Mouse (Mus musculus): ENCODE measurements around the gene Ap5z1. TPM values are rescaled to one million over a fixed set of nuclear protein-coding genes. Genes with fewer than 3 reads are reported as not detected.

Gene Ap5z1
- total and polyA plus RNA-seq, 3 experiments: 11.5 to 37.7 (median 14.1) TPM

GRCm38 (mm10) chr5:142468375-142468774, 4.6 kb downstream of the Ap5z1 start:
- Histone ChIP-seq H3K4me3 (ENCODE audit: low read depth, low read length) (no peak overlapping the region), H3K36me3 (replicated peaks) (peaks cover 79% of the 10 kb centered on the region), H3K4me1 (ENCODE audit: insufficient read depth, low read depth, low read length) (peaks cover 21% of the 10 kb centered on the region), H3K9me3 (replicated peaks) (no peaks in the 10 kb centered on the region), H3K27me3 (ENCODE audit: insufficient read depth, low read length) (no peaks in the 10 kb centered on the region)
- no peak for TF ChIP-seq CTCF (IDR thresholded peaks at IDR 0.05; ENCODE audit: low read depth, low read length)
- DNase-seq (ENCODE audit: low spot score) (no peak), ATAC-seq (ENCODE audit: extremely low read depth, insufficient number of reproducible peaks, low FRiP score, poor library complexity, severe bottlenecking) (no peak)

DNA sequence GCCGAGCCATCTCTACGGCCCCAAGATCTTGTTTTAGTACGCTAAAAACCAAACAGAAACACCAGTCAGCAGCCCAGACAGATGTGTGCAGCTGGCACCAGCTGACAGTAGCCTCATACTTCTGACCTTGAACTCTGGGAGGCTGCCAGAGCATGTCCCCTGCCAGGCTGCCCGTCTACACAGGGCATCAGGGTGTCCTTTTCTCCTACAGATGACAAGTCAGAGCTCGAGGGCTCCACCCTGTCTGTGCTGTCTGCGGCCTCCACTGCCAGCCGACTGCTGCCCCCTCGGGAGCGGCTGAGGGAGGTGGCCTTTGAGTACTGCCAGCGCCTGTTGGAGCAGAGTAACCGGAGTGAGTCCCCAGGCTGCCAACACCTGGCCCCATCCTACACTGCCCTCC, 6.1 kb downstream of the Ap5z1 start:
- no peaks in the 10 kb centered on the region for H3K27me3 ChIP-seq (ENCODE audit: insufficient read depth, low read length)
- peaks cover 92% of the 10 kb centered on the region for H3K36me3 ChIP-seq (replicated peaks)
- H3K4me1 ChIP-seq (ENCODE audit: insufficient read depth, low read depth, low read length): peaks cover 18% of the 10 kb centered on the region
- ATAC-seq (ENCODE audit: extremely low read depth, insufficient number of reproducible peaks, low FRiP score, poor library complexity, severe bottlenecking) (no peak), DNase-seq (ENCODE audit: low spot score) (no peak)
- H3K9me3 ChIP-seq (replicated peaks): no peaks in the 10 kb centered on the region
- no peak overlapping the region for H3K4me3 ChIP-seq (ENCODE audit: low read depth, low read length)
- TF ChIP-seq CTCF (IDR thresholded peaks at IDR 0.05; ENCODE audit: low read depth, low read length) (no peak), POLR2AphosphoS5 (IDR thresholded peaks at IDR 0.05; ENCODE audit: insufficient replicate concordance, low read depth, low read length) (no peak), TAL1 (conservative IDR thresholded peaks at IDR 0.05; ENCODE audit: low read depth, low read length) (no peak), GATA1 (IDR thresholded peaks at IDR 0.05; ENCODE audit: borderline replicate concordance, low read length) (no peak), GATA2 (IDR thresholded peaks at IDR 0.05; ENCODE audit: borderline replicate concordance, low read depth, low read length) (no peak)

DNA sequence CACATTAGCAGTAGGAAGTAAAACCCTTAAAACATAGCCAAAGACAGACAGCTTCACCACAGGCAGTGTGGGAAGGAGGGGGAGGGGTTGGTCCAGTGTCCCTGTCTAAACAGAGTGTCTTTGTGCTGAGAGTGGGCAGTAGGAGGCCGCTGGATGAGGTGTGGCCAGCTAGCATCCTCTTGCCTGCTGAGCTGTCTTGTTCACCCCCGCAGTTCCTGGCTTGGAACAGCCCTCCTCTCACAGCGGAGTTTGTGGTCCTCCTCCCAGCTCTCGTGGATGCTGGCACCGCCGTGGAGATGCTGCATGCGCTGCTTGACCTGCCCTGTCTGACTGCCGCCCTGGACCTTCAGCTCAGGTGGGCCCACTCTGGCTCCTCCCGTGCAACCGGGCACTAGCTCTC, 10.0 kb downstream of the Ap5z1 start:
- TF ChIP-seq GATA2 (IDR thresholded peaks at IDR 0.05; ENCODE audit: borderline replicate concordance, low read depth, low read length) (no peak), GATA1 (IDR thresholded peaks at IDR 0.05; ENCODE audit: borderline replicate concordance, low read length) (no peak), TAL1 (conservative IDR thresholded peaks at IDR 0.05; ENCODE audit: low read depth, low read length) (no peak), CTCF (IDR thresholded peaks at IDR 0.05; ENCODE audit: low read depth, low read length) (no peak), POLR2AphosphoS5 (IDR thresholded peaks at IDR 0.05; ENCODE audit: insufficient replicate concordance, low read depth, low read length) (no peak)
- ATAC-seq (ENCODE audit: extremely low read depth, insufficient number of reproducible peaks, low FRiP score, poor library complexity, severe bottlenecking): no peak

GRCm38 (mm10) chr5:142475669-142476068, 11.9 kb downstream of the Ap5z1 start:
- ATAC-seq (ENCODE audit: extremely low read depth, insufficient number of reproducible peaks, low FRiP score, poor library complexity, severe bottlenecking) (no peak), DNase-seq (ENCODE audit: low spot score) (no peak)
- TF ChIP-seq GATA2 (IDR thresholded peaks at IDR 0.05; ENCODE audit: borderline replicate concordance, low read depth, low read length) (no peak), CTCF (IDR thresholded peaks at IDR 0.05; ENCODE audit: low read depth, low read length) (no peak), TAL1 (conservative IDR thresholded peaks at IDR 0.05; ENCODE audit: low read depth, low read length) (no peak), POLR2AphosphoS5 (IDR thresholded peaks at IDR 0.05; ENCODE audit: insufficient replicate concordance, low read depth, low read length) (no peak), GATA1 (IDR thresholded peaks at IDR 0.05; ENCODE audit: borderline replicate concordance, low read length) (no peak)
- peaks cover 11% of the 10 kb centered on the region for H3K4me1 ChIP-seq (ENCODE audit: insufficient read depth, low read depth, low read length)
- no peaks in the 10 kb centered on the region for H3K9me3 ChIP-seq (replicated peaks)
- H3K36me3 ChIP-seq (replicated peaks): peaks cover 77% of the 10 kb centered on the region
- no peak overlapping the region for H3K4me3 ChIP-seq (ENCODE audit: low read depth, low read length)
- H3K27me3 ChIP-seq (ENCODE audit: insufficient read depth, low read length): no peaks in the 10 kb centered on the region

More for the DNA sequence above, 10.0 kb downstream of the Ap5z1 start:
- Histone ChIP-seq H3K4me1 (ENCODE audit: insufficient read depth, low read depth, low read length) (peaks cover 11% of the 10 kb centered on the region), H3K36me3 (replicated peaks) (peaks cover 95% of the 10 kb centered on the region), H3K4me3 (ENCODE audit: low read depth, low read length) (no peak overlapping the region), H3K9me3 (replicated peaks) (no peaks in the 10 kb centered on the region), H3K27me3 (ENCODE audit: insufficient read depth, low read length) (no peaks in the 10 kb centered on the region)
- no peak for DNase-seq (ENCODE audit: low spot score)

DNA sequence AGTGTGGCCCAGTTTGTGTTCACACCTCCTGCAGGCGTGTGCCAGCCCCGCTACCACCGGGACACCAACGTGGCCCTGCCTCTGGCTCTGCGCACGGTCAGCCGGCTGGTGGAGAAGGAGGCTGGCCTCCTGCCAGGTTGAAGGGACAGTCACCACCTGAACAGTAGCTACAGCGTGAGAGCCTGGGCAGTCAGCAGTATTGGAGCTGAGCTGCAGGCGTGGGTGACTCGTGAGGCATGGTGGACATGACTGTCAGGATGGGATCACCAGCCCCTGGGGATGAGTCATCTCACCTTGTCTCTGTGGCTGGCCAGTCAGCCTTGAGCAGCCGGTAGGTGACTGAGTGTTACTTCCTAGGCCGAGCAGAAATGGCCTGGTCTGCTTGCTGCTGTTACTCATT, 13.6 kb downstream of the Ap5z1 start:
- DNase-seq (ENCODE audit: low spot score) (no peak), ATAC-seq (ENCODE audit: extremely low read depth, insufficient number of reproducible peaks, low FRiP score, poor library complexity, severe bottlenecking) (no peak)
- no peak for TF ChIP-seq GATA1 (IDR thresholded peaks at IDR 0.05; ENCODE audit: borderline replicate concordance, low read length)
- TF ChIP-seq GATA2 (IDR thresholded peaks at IDR 0.05; ENCODE audit: borderline replicate concordance, low read depth, low read length): no peak
- no peak for TF ChIP-seq CTCF (IDR thresholded peaks at IDR 0.05; ENCODE audit: low read depth, low read length)
- no peak for TF ChIP-seq POLR2AphosphoS5 (IDR thresholded peaks at IDR 0.05; ENCODE audit: insufficient replicate concordance, low read depth, low read length)
- TF ChIP-seq TAL1 (conservative IDR thresholded peaks at IDR 0.05; ENCODE audit: low read depth, low read length): no peak
- H3K9me3 ChIP-seq (replicated peaks): no peaks in the 10 kb centered on the region
- peaks cover 11% of the 10 kb centered on the region for H3K4me1 ChIP-seq (ENCODE audit: insufficient read depth, low read depth, low read length)
- no peaks in the 10 kb centered on the region; the same call in 1 of the 2 replicates for H3K27me3 ChIP-seq (ENCODE audit: insufficient read depth, low read length)
- H3K4me3 ChIP-seq (ENCODE audit: low read depth, low read length): no peak overlapping the region
- peaks cover 64% of the 10 kb centered on the region for H3K36me3 ChIP-seq (replicated peaks)

DNA sequence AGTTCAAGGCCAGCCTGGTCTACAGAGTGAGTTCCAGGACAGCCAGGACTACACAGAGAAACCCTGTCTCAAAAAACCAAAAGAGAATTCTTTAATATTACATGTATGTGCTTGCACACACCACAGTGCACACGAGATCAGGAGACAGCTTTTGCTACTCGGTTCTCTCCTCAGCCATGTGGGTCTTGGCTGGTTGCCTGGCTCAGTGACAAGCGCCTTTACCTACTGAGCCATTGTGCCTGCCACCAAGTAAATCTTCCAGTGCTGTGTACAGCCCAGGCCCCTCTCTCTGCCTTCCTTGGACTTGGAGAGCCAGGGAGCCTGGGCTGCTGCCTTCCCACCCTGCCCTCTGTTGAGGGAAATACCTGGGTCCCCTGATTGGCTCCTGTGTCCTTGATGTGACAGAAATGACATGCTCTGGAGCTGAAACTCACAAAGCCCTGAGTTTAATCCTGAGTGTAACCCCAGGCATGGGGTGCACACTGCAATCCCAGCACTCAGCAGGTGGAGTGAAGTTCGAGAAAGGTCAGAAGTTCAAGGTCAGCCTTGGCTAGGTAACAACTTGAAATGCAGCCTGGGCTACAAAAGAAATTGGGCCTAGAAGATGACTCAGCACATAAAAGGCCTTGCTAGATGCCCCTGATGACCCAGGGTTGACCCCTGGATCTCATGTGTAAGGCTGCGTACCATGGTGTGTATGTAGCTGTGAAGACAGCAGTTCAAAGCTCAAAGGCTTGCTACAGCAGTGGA, 14.3 kb downstream of the Ap5z1 start:
- peaks cover 57% of the 10 kb centered on the region for H3K36me3 ChIP-seq (replicated peaks)
- TF ChIP-seq GATA2 (IDR thresholded peaks at IDR 0.05; ENCODE audit: borderline replicate concordance, low read depth, low read length) (no peak), GATA1 (IDR thresholded peaks at IDR 0.05; ENCODE audit: borderline replicate concordance, low read length) (no peak), TAL1 (conservative IDR thresholded peaks at IDR 0.05; ENCODE audit: low read depth, low read length) (no peak), POLR2AphosphoS5 (IDR thresholded peaks at IDR 0.05; ENCODE audit: insufficient replicate concordance, low read depth, low read length) (no peak), CTCF (IDR thresholded peaks at IDR 0.05; ENCODE audit: low read depth, low read length) (no peak)
- ATAC-seq (ENCODE audit: extremely low read depth, insufficient number of reproducible peaks, low FRiP score, poor library complexity, severe bottlenecking): no peak

More for the DNA sequence above, 14.3 kb downstream of the Ap5z1 start:
- Histone ChIP-seq H3K4me1 (ENCODE audit: insufficient read depth, low read depth, low read length) (peaks cover 11% of the 10 kb centered on the region), H3K9me3 (replicated peaks) (no peaks in the 10 kb centered on the region), H3K4me3 (ENCODE audit: low read depth, low read length) (no peak overlapping the region), H3K27me3 (ENCODE audit: insufficient read depth, low read length) (no peaks in the 10 kb centered on the region; the same call in 1 of the 2 replicates)
- no peak for DNase-seq (ENCODE audit: low spot score)
